Mouse (Mus musculus) spleen, postnatal 14 days (tissue): ENCODE measurements around the gene Vapa.

ENCODE experiments used
- DNase-seq, 2 experiments: peaks; one replicate each; pipeline ENCODE4 v3.0.0; 2021 to 2022; ENCODE audit warnings: low spot score in 2 of 2

The Vapa gene

DNA sequence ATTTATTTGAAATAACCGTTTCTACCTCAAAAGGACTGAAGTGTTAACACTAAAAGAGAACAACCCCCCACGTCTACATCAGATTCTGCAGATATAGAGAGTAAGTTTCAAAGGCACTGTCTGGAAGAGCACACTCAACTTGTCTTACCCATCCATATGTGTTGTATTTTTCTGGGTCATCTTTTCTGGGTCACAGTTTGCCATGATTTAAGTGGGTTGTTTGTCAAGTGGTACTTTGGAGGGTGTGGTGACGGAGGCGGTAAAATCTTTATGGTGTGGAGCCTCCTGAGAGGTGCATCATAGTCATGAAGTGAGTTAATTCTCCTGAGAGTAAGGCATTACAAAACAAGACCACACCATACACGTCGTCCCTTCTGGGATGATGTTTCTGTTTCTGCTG is 12.2 kb upstream of the Vapa start:
- no peak for DNase-seq

DNA sequence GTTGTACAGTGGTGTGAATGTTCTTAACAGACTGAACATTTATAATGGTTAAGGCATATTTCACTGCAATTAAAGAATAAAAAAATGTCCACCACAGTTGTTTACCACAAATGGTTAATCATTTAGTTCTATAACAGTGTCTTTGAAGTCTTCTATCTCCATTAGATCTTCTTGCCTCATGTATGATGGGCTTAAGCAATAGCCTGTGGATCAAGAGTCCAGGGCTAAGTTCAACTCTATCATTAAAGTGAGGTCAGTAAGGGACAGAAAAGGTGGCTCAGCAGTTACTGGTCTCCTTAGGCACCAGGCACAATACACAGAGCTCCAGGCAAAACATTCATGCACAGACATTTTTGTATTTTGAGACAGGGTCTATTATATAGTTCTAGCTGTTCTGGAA is 9.8 kb upstream of the Vapa start:
- DNase-seq: no peak

DNA sequence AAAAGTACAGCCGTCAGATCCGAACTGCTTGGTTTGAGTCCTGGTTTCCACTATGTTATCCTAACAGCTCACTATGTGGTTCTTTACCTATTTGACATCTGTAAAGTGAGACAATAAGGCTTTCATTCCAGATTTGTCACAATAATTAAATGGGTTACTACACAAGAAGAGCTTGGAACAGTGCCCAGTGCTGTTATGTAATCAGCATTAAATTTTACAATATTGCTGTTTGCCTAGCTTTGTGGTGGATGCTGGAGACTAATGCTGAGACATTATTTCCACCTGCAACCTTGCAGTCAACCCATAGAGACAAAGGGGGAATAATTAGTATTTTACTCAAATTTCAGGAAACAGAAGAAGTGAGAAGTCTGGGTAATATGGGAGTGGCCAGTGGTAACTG is 5.1 kb upstream of the Vapa start:
- no peak for DNase-seq

- DNase-seq: no peak
Observed at GRCm38 (mm10) chr17:65615678-65616077, 2.3 kb upstream of the Vapa start.

- DNase-seq: no peak
Observed at GRCm38 (mm10) chr17:65614431-65614830, 1.1 kb upstream of the Vapa start.

- DNase-seq: no peak
Observed at GRCm38 (mm10) chr17:65613142-65613462, 253 bp downstream of the Vapa start.

- peak; percentile 22 to 45 for DNase-seq
Observed at GRCm38 (mm10) chr17:65612391-65613141, 789 bp downstream of the Vapa start.

DNA sequence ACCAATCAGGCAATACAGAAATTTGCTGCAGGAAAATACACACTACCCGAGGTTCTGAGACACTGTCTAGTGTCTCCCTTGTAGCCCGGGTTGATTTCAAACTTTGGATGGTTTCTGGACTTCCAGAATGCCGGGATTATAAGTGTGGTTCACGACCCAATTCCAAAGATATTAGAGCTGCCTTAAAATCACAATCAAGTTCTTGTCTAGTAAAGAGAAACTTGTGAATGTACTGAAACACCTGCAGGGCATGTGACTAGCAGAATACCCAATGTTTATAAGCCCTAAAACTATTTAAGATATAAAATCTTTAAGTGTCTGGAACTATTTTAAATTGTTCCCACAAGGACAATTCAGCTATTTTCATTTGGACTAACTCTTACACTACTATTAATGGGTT is 1.6 kb downstream of the Vapa start:
- no peak for DNase-seq

- no peak for DNase-seq
Observed at GRCm38 (mm10) chr17:65608743-65609142, 4.6 kb downstream of the Vapa start.

DNA sequence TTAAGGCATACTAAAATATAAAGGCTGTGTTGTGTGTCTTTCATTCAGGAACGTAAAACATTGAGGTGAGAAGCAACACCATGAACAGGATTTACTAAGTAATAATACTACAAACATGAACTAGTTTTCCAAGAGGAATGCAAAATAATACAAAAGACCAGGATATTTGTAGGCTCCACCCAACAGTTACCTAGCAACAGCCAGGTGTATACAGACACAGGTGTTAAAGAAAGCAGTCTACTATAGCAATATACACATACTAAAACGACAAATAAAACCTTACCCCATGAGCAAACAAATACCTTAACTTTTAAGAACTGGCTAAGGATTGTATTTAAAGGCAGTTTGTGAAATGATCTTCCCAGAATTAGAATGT is 5.1 kb downstream of the Vapa start:
- no peak for DNase-seq

GRCm38 (mm10) chr17:65607574-65608311 is 5.6 kb downstream of the Vapa start:
- DNase-seq: no peak

- no peak for DNase-seq
Observed at GRCm38 (mm10) chr17:65606014-65606413, 7.3 kb downstream of the Vapa start.

DNA sequence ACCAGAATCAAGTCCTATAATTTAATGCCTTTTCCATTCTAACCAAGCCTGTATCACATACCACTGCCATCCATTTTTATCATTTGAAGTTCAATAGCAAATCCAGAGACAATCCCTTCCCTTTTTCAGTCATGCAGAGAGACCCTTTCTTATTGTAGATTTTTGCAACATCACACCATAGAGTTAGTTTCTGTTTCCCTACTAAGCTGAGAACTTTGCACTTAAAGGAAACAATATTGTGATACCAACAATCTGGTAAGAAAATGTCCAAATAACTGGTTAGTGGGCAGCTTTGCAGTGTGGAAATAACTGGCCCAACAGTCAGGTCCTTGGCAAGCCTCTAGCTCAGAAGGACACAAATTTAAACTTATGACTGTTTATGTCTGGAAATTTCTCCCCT is 8.5 kb downstream of the Vapa start:
- no peak for DNase-seq

GRCm38 (mm10) chr17:65604315-65604714 is 9.0 kb downstream of the Vapa start:
- DNase-seq: no peak

DNA sequence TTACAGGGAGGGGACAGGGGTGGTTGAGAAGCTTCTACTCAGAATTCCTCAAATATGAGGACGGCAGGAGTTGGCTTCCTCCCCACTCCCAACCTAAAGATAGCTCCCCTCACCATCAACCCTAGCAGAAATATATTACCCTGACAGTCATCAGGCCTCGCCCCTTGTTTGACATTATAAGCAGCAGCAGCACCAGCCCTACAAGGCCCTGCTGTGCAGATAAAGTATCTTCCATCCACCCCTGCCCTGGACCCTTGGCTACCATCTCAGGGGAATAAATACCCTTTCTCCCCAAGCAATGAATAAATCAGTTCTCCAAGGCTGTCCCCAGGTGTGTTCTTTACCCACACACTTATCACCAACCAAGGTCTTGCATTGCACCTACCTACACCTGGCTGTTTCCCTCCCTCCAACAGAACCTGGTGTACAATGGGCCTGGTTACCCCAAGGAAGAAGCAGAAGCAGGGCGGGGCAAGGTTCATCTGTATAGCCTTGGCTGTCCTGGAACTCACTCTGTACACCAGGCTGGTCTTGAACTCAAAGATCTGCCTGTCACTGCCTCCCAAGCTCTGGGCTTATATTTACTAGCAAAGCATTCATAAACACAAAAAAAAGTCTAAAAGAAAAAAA is 15.4 kb downstream of the Vapa start:
- DNase-seq: no peak

DNA sequence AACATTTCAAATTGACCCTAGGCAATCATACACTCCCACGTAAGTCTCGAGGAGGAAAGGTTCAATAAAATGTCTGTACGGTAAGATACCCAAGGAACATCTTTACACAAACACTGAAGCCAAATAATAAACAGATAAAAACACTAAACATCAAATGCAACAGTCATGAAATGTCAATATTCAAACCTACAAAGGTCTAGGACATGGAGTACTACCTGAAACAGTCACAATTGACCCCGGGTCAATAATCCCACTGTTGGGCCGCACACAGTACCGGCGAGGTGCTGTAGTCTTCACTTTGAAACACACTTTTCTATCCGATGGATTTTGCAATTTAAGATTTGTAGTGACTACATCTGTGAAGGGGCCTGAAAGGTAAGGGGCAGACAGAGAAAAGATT is 18.7 kb downstream of the Vapa start:
- DNase-seq: no peak

DNA sequence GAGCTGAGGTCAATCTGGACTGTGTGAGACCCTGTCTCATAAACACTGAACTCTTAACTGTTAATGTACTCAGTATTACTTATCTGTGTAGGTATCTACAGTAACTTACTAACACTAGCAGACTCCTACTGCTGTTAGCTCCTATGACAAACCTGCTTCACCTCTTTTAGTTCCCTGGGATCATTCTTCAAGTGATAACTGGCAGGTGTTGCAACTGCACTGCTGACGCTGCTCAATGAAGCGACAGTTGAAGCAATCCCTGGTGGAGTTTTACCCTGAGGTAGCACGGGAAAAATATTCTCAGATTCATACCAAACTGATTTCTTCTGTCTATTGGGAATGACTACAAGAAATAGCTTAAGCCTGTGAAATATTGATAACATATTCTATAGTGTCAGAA is 26.5 kb downstream of the Vapa start:
- DNase-seq: no peak

DNA sequence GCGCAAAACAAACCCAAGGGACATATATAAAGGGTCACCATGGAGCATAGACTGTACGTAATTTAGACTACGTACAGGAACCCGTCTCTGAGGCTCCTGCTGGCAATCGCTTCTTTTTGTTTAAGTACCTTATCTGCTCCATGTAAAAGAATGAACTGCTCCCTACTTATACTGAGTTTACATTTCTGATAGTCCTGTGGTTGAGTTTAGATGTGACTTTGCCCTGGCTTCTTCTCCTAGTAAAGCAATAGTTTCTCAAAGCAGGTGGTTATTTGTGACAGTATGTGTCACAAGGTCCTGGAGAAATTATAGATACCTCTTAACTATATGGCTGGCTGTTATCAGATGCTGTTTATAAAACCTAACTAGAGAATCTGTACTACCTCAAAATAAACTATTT is 31.9 kb downstream of the Vapa start:
- DNase-seq: no peak

DNA sequence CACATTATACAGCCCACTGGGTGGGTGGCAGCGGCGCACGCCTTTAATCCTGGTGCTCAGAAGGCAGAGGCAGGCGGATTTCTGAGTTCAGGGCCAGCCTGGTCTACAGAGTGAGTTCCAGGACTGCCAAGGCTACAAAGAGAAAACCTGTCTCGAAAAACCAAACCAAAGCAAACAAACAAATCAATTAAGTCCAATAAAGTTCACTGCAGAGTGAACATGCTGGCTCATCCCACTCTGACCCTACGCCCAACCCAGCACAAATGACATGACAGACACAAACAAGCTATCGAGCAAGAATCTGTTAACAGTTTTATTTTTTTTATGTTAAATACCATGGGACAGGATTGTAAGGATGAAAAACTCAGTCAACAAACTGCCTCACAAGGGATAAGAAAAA is 33.6 kb downstream of the Vapa start:
- no peak for DNase-seq

DNA sequence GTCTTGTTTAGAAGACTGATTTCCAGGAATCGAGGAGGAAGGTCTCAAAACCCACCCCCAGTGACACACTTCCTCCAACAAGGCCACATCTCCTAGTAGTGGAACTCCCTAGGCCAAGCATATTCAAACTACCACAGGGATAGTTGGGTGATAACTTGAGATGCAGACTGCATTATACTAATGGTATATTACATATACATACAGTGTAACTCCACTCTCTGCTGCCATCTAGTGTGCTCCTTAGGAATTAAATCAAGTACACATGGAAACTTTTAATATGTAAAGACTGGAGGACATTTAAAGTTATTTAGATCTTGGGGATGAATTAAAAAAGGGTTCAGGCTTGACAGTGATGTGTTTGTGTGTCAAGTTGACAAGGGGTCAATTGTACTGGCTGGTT is 38.0 kb downstream of the Vapa start:
- no peak for DNase-seq

DNA sequence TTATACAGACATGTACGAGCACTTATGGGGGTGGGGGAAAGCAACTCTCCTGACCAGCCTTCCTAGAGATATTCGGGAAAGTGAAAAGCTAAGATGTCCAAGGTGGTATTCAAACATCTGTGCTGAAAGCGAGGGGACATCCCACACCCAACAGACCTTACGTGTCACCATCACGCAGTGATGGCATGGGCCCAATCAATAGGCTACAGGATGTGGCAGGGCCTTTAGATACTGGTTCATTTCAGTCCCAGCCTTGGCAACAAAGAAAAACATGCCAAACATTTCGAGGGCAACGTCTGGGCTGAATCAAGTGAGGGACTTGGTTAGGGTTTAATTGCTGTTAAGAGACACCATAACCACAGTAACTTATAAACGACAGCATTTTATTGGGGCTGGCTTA is 38.5 kb downstream of the Vapa start:
- DNase-seq: no peak

DNA sequence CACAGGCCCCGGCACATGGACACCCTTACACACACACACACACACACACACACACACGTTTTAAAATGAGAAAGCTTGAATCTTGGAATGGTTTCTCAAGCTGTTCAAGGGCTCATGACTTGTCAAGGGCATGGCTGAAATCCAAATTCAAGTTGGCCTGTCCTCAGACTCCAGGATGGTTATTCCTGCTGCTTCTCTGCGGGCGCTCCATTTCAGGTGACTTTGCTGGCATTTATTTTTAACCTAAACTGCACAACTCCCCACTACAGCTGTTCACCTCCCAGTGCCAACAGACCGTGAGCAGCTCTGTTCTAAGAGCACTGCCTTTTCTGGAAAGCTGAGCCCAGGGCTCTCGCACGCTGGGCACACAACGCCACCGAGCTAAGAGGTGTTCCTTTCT is 41.5 kb downstream of the Vapa start:
- DNase-seq: no peak

GRCm38 (mm10) chr17:65571466-65571865 is 41.9 kb downstream of the Vapa start:
- DNase-seq: no peak
